Mouse (Mus musculus) lung, postnatal 0 days (tissue): ENCODE data around the gene Ccdc96. TPM values are rescaled to one million over a fixed set of nuclear protein-coding genes. Genes with fewer than 3 reads are reported as not detected.
A peak's percentile ranks its signal among the peaks of the same experiment; 100 is the strongest.

ENCODE experiments used
- ATAC-seq: fragments of 200-750 bp; cut with Nextera tagmentation; 2 replicates; pipeline ENCODE4 v1.8.0; 2017; ENCODE audit warnings: moderate library complexity
- DNase-seq: peaks from one replicate; pipeline ENCODE4 v3.0.0-alpha.2; 2016; ENCODE audit warnings: low spot score
- H3K27ac ChIP-seq: fragments of 300-500 bp; sonication (generic); 2 replicates; pipeline ENCODE4 v1.5.1; 2014; ENCODE audit warnings: antibody characterized with exemption, mild to moderate bottlenecking, low read length, mixed read lengths
- H3K27me3 ChIP-seq: fragments of 300-500 bp; sonication (generic); replicated peaks from 2 replicates; pipeline ENCODE4 v1.6.1; 2014; ENCODE audit warnings: low read length, mixed read lengths; ENCODE audit not compliant: insufficient read depth
- H3K36me3 ChIP-seq: fragments of 300-500 bp; sonication (generic); 2 replicates; pipeline ENCODE4 v1.6.1; 2014; ENCODE audit warnings: low read length, mixed read lengths; ENCODE audit not compliant: insufficient read depth
- H3K4me1 ChIP-seq: fragments of 300-500 bp; sonication (generic); 2 replicates; pipeline ENCODE4 v1.6.1; 2014; ENCODE audit warnings: antibody characterized with exemption, low read depth, low read length, mixed read lengths; ENCODE audit not compliant: insufficient read depth
- H3K4me2 ChIP-seq: fragments of 300-500 bp; sonication (generic); replicated peaks from 2 replicates; pipeline ENCODE4 v1.6.1; 2014; ENCODE audit warnings: low read depth, mild to moderate bottlenecking, low read length, moderate library complexity, mixed read lengths
- H3K4me3 ChIP-seq: fragments of 300-500 bp; sonication (generic); 2 replicates; pipeline ENCODE4 v1.5.1; 2014; ENCODE audit warnings: low read depth, low read length
- H3K9ac ChIP-seq: fragments of 300-500 bp; sonication (generic); replicated peaks from 2 replicates; pipeline ENCODE4 v1.6.1; 2014; ENCODE audit warnings: low read depth, mild to moderate bottlenecking
- H3K9me3 ChIP-seq: fragments of 300-500 bp; sonication (generic); 2 replicates; pipeline ENCODE4 v1.6.1; 2016; ENCODE audit warnings: low read length, mixed read lengths
- CTCF ChIP-seq: IDR thresholded peaks from 2 replicates; pipeline ENCODE4 v1.5.1; 2016; ENCODE audit warnings: antibody characterized with exemption, mild to moderate bottlenecking
- EP300 ChIP-seq: IDR thresholded peaks from 2 replicates; pipeline ENCODE4 v1.6.1; 2016; ENCODE audit warnings: antibody characterized with exemption, mild to moderate bottlenecking, control low read depth
- WGBS: fragments of 180-500 bp; shearing (Covaris S2); extraction: QIAGEN DNeasy Blood & Tissue Kit; methylation state at CpG from one replicate; pipeline ENCODE4 v1.1.7; 2014; 5-methylcytosine and 5-hydroxymethylcytosine counted together
- polyA plus RNA-seq: library from polyadenylated mRNA; unstranded; fragments of >200 nt; fragmentation: Nextera tagmentation; extraction: Ambion mirVana; gene quantifications from 2 replicates; pipeline ENCODE4 v1.2.1, GENCODE M21; 2015

Ccdc96 gene
- polyA plus RNA-seq, 1 experiment from 2014 or later, result 2.1 TPM

GRCm38 (mm10) chr5:36465889-36466288 is 18.5 kb upstream of the Ccdc96 start:
- H3K4me2 ChIP-seq, result peak overlapping the region; percentile 86
- H3K27ac ChIP-seq, result peak overlapping the region; percentile 84
- peak; percentile 14 for DNase-seq
- peak overlapping the region; percentile 79 for H3K9ac ChIP-seq
- no peaks in the 10 kb centered on the region for H3K27me3 ChIP-seq
- H3K4me3 ChIP-seq, result peak overlapping the region; percentile 89
- H3K36me3 ChIP-seq, result peaks cover 15% of the 10 kb centered on the region; the same call in 1 of the 2 replicates
- no peak for ATAC-seq
- H3K4me1 ChIP-seq, result peaks cover 11% of the 10 kb centered on the region
- no peak for TF ChIP-seq CTCF
- no peak; the same call in 1 of the 2 replicates for TF ChIP-seq EP300
- 14% methylated on average over 8 of the region's 8 CpGs for WGBS
- H3K9me3 ChIP-seq, result no peaks in the 10 kb centered on the region

GRCm38 (mm10) chr5:36471206-36471605 is 13.2 kb upstream of the Ccdc96 start:
- TF ChIP-seq CTCF, result no peak
- TF ChIP-seq EP300, result no peak
- Histone ChIP-seq H3K4me3 (no peak overlapping the region), H3K9me3 (no peaks in the 10 kb centered on the region), H3K27me3 (no peaks in the 10 kb centered on the region), H3K27ac (no peak overlapping the region), H3K4me1 (no peaks in the 10 kb centered on the region), H3K4me2 (no peak overlapping the region), H3K36me3 (peaks cover 39% of the 10 kb centered on the region), H3K9ac (no peak overlapping the region)
- ATAC-seq, result no peak
- WGBS, result 95% methylated on average over 8 of the region's 8 CpGs
- no peak for DNase-seq

- Histone ChIP-seq H3K4me1 (no peaks in the 10 kb centered on the region), H3K27me3 (no peaks in the 10 kb centered on the region), H3K4me2 (no peak overlapping the region), H3K36me3 (peaks cover 39% of the 10 kb centered on the region), H3K9me3 (no peaks in the 10 kb centered on the region), H3K9ac (no peak overlapping the region), H3K4me3 (no peak overlapping the region), H3K27ac (no peak overlapping the region)
- no peak for DNase-seq
- ATAC-seq, result no peak
- no peak for TF ChIP-seq EP300
- WGBS, result 88% methylated on average over 4 of the region's 4 CpGs
Measured at GRCm38 (mm10) chr5:36472876-36473655, 11.3 kb upstream of the Ccdc96 start.

- no peak overlapping the region for H3K9ac ChIP-seq
- H3K4me2 ChIP-seq, result no peak overlapping the region
- no peaks in the 10 kb centered on the region for H3K27me3 ChIP-seq
- no peaks in the 10 kb centered on the region for H3K9me3 ChIP-seq
- TF ChIP-seq CTCF (peak; percentile 90), EP300 (no peak)
- 89% methylated on average over 5 of the region's 5 CpGs for WGBS
- DNase-seq (peak; percentile 70), ATAC-seq (peak; percentile 63)
- peaks cover 38% of the 10 kb centered on the region for H3K36me3 ChIP-seq
- no peaks in the 10 kb centered on the region for H3K4me1 ChIP-seq
- H3K4me3 ChIP-seq, result no peak overlapping the region
- no peak overlapping the region for H3K27ac ChIP-seq
Measured at GRCm38 (mm10) chr5:36474283-36474682, 10.1 kb upstream of the Ccdc96 start.

- peak; percentile 50 for DNase-seq
- no peak overlapping the region for H3K9ac ChIP-seq
- H3K9me3 ChIP-seq, result no peaks in the 10 kb centered on the region
- TF ChIP-seq CTCF (no peak), EP300 (no peak)
- no peak overlapping the region for H3K4me3 ChIP-seq
- no peaks in the 10 kb centered on the region for H3K27me3 ChIP-seq
- WGBS, result 72% methylated on average over 3 of the region's 3 CpGs
- no peak overlapping the region for H3K4me2 ChIP-seq
- H3K4me1 ChIP-seq, result peaks cover 9% of the 10 kb centered on the region; the same call in 1 of the 2 replicates
- H3K36me3 ChIP-seq, result peaks cover 8% of the 10 kb centered on the region; the same call in 1 of the 2 replicates
- no peak overlapping the region for H3K27ac ChIP-seq
- ATAC-seq, result no peak
Measured at GRCm38 (mm10) chr5:36477486-36477885, 6.9 kb upstream of the Ccdc96 start.

GRCm38 (mm10) chr5:36478540-36479420 is 5.6 kb upstream of the Ccdc96 start:
- ATAC-seq, result no peak
- no peak for TF ChIP-seq EP300
- TF ChIP-seq CTCF, result no peak

More at GRCm38 (mm10) chr5:36478540-36479420, 5.6 kb upstream of the Ccdc96 start:
- no peak overlapping the region for H3K4me3 ChIP-seq
- no peak overlapping the region for H3K4me2 ChIP-seq
- 64% methylated on average over 6 of the region's 6 CpGs for WGBS
- H3K36me3 ChIP-seq, result no peaks in the 10 kb centered on the region
- no peak for DNase-seq
- H3K27ac ChIP-seq, result no peak overlapping the region
- H3K9ac ChIP-seq, result no peak overlapping the region
- H3K27me3 ChIP-seq, result no peaks in the 10 kb centered on the region
- peaks cover 20% of the 10 kb centered on the region; the same call in 1 of the 2 replicates for H3K4me1 ChIP-seq
- no peaks in the 10 kb centered on the region for H3K9me3 ChIP-seq
